Comparison of ENCODE assay signal across 24 mouse cellular contexts in genomic region chr16:10009743-10010142, GRCm38 (mm10). TPM values are rescaled to one million over a fixed set of nuclear protein-coding genes. Genes with fewer than 3 reads are reported as not detected.
A peak's percentile ranks its signal among the peaks of the same experiment; 100 is the strongest.
DNase-seq lines count a peak whose midpoint lies in the region; ATAC-seq and TF ChIP-seq lines count a peak whose summit lies in the region.
"Had no signal": no experiment of that assay in that cellular context is flagged by ENCODE, and none has a peak within 500 bp of the region (broad histone marks: within the 10 kb centered on the region; RNA-seq: fewer than 3 reads in every experiment).

No protein-coding gene starts in this region.

- H3K27ac ChIP-seq in layer of hippocampus, adult 2 months = no peak overlapping the region
- no peak overlapping the region for H3K27ac ChIP-seq in stomach, postnatal 0 days (replicated peaks)
- H3K27ac ChIP-seq: embryonic facial prominence, embryonic 12.5 days; forebrain, embryonic 12.5 days; liver, embryonic 15.5 days; lung, embryonic 15.5 days had no signal

- DNase-seq in cerebellum, adult 9-10 months = peak; percentile 34
- DNase-seq in cerebellum, adult 11-12 months = no peak
- no peak for DNase-seq in layer of hippocampus, adult 2 months (ENCODE audit: low spot score in 2 of 2)
- DNase-seq in layer of hippocampus, postnatal 14 days (ENCODE audit: low spot score in 2 of 2) = no peak
- DNase-seq in G1E (ENCODE audit: low spot score) = no peak
- DNase-seq in stomach, postnatal 0 days (ENCODE audit: low spot score) = no peak
- DNase-seq: cerebellum, adult 11 months; cerebellum, postnatal 14 days; gastrocnemius, postnatal 36 days; kidney, adult 2 months; kidney, postnatal 10 days; layer of hippocampus, postnatal 36 days; lung, postnatal 4 days; midbrain, embryonic 14.5 days; right cerebral cortex, postnatal 14 days; spleen, adult 18-20 months; thymus, postnatal 36 days had no signal

- H3K4me3 ChIP-seq in layer of hippocampus, adult 2 months = no peak overlapping the region
- no peak overlapping the region for H3K4me3 ChIP-seq in G1E (ENCODE audit: low read depth, low read length)
- H3K4me3 ChIP-seq in stomach, postnatal 0 days (ENCODE audit: low read depth, low read length) = no peak overlapping the region
- H3K4me3 ChIP-seq: embryonic facial prominence, embryonic 12.5 days; forebrain, embryonic 12.5 days; liver, embryonic 15.5 days; lung, embryonic 15.5 days had no signal

- no peak for ATAC-seq in G1E (ENCODE audit: extremely low read depth, insufficient number of reproducible peaks, low FRiP score, poor library complexity, severe bottlenecking)
- ATAC-seq in stomach, postnatal 0 days (ENCODE audit: low FRiP score, low TSS enrichment) = no peak
- no peak for ATAC-seq in erythroid progenitor cell, adult 5-6 weeks (replicated peaks; ENCODE audit: low FRiP score, poor library complexity, severe bottlenecking)

- no peaks in the 10 kb centered on the region for H3K9me3 ChIP-seq in G1E (replicated peaks)
- H3K9me3 ChIP-seq in stomach, postnatal 0 days (ENCODE audit: control insufficient read depth, low read length) = 0 out of 2 replicates have a peak, but pooled peaks cover 3% of the 10 kb centered on the region
- H3K9me3 ChIP-seq: embryonic facial prominence, embryonic 12.5 days; forebrain, embryonic 12.5 days; liver, embryonic 15.5 days; lung, embryonic 15.5 days had no signal

- TF ChIP-seq CTCF in layer of hippocampus, adult 2 months (conservative IDR thresholded peaks at IDR 0.05) = peak; percentile 69
- 0 out of 2 replicates have a peak, but pooled peaks have one; percentile 26 for TF ChIP-seq CTCF in G1E (IDR thresholded peaks at IDR 0.05; ENCODE audit: low read depth, low read length)
- 0 out of 2 replicates have a peak, but pooled peaks have one; percentile 2 for TF ChIP-seq CTCF in stomach, postnatal 0 days (IDR thresholded peaks at IDR 0.05; ENCODE audit: low read depth)

- WGBS in stomach, postnatal 0 days = 49% methylated on average over 1 of the region's 1 CpGs

- no peak overlapping the region for H3K9ac ChIP-seq in stomach, postnatal 0 days (ENCODE audit: low read length)
- H3K9ac ChIP-seq: embryonic facial prominence, embryonic 12.5 days; forebrain, embryonic 12.5 days; liver, embryonic 15.5 days; lung, embryonic 15.5 days had no signal

- H3K4me1 ChIP-seq in G1E (ENCODE audit: insufficient read depth, low read depth, low read length) = no peaks in the 10 kb centered on the region
- H3K4me1 ChIP-seq in stomach, postnatal 0 days (replicated peaks; ENCODE audit: control insufficient read depth, insufficient read depth) = no peaks in the 10 kb centered on the region
- H3K4me1 ChIP-seq: embryonic facial prominence, embryonic 12.5 days; forebrain, embryonic 12.5 days; liver, embryonic 15.5 days; lung, embryonic 15.5 days had no signal

- H3K36me3 ChIP-seq in G1E (replicated peaks) = no peaks in the 10 kb centered on the region
- H3K36me3 ChIP-seq in stomach, postnatal 0 days (ENCODE audit: control insufficient read depth, insufficient read depth, low read length) = no peaks in the 10 kb centered on the region
- H3K36me3 ChIP-seq: embryonic facial prominence, embryonic 12.5 days; forebrain, embryonic 12.5 days; liver, embryonic 15.5 days; lung, embryonic 15.5 days had no signal

- no peak overlapping the region for H3K4me2 ChIP-seq in stomach, postnatal 0 days (replicated peaks; ENCODE audit: low read depth)
- H3K4me2 ChIP-seq: embryonic facial prominence, embryonic 12.5 days; forebrain, embryonic 12.5 days; heart, embryonic 11.5 days; liver, embryonic 15.5 days; lung, embryonic 15.5 days had no signal

- H3K27me3 ChIP-seq in G1E (ENCODE audit: insufficient read depth, low read length) = no peaks in the 10 kb centered on the region
- no peaks in the 10 kb centered on the region for H3K27me3 ChIP-seq in stomach, postnatal 0 days (ENCODE audit: control insufficient read depth, insufficient read depth, low read length)
- H3K27me3 ChIP-seq: embryonic facial prominence, embryonic 12.5 days; forebrain, embryonic 12.5 days; liver, embryonic 15.5 days; lung, embryonic 15.5 days had no signal

- TF ChIP-seq EP300 in stomach, postnatal 0 days (optimal IDR thresholded peaks at IDR 0.05) = no peak

RNA-seq across cellular contexts. Expression of gene Grin2a, which starts 14.4 kb away (rescaled TPM):
- total RNA-seq in layer of hippocampus, adult 2 months (2021) = 100 to 1,000 TPM; 384 to 411 TPM
- total RNA-seq in layer of hippocampus, postnatal 14 days (2021) = 100 to 1,000 TPM; 273 to 305 TPM
- not detected in 2 replicates for total RNA-seq in G1E (2014; fragmentation: Nextera tagmentation)
- total RNA-seq in G1E (2017) = 0.06 and 0.16 TPM in 2 replicates
- polyA plus RNA-seq in G1E (2012) = not detected in 2 replicates
- 0.02 TPM in 1 of 2 replicates, not detected in the other for polyA plus RNA-seq in stomach, postnatal 0 days (2015; fragmentation: Nextera tagmentation; extraction: Ambion mirVana)
- total RNA-seq in erythroid progenitor cell, adult 5-6 weeks (2015; ENCODE audit: low replicate concordance) = not detected in 2 replicates
- not detected in 2 replicates for total RNA-seq in erythroid progenitor cell, adult 5-6 weeks (2017; ENCODE audit: low replicate concordance)
- total RNA-seq: gastrocnemius, postnatal 36 days; megakaryocyte-erythroid progenitor cell, adult 5-6 weeks had no signal
- polyA plus RNA-seq: kidney, adult 2 months; liver, embryonic 15.5 days had no signal

Comparison
In these comparisons a context has a peak if more than half of its experiments do, and no peak if none do; other contexts are left out.
1. CTCF ChIP-seq: peak in every context shown above with its lines; median percentile 69 in layer of hippocampus, adult 2 months; 26 in G1E; 2 in stomach, postnatal 0 days.
2. RNA of gene Grin2a, which starts 14.4 kb away (total RNA-seq): 384 to 411 TPM in layer of hippocampus, adult 2 months and 273 to 305 TPM in layer of hippocampus, postnatal 14 days; 0.06 to 0.16 TPM in G1E and not detected in erythroid progenitor cell, adult 5-6 weeks; every median in the first group is over 100 times any median in the second.